Mouse (Mus musculus): ENCODE data around the gene Nr2c1.

Gene Nr2c1

DNA sequence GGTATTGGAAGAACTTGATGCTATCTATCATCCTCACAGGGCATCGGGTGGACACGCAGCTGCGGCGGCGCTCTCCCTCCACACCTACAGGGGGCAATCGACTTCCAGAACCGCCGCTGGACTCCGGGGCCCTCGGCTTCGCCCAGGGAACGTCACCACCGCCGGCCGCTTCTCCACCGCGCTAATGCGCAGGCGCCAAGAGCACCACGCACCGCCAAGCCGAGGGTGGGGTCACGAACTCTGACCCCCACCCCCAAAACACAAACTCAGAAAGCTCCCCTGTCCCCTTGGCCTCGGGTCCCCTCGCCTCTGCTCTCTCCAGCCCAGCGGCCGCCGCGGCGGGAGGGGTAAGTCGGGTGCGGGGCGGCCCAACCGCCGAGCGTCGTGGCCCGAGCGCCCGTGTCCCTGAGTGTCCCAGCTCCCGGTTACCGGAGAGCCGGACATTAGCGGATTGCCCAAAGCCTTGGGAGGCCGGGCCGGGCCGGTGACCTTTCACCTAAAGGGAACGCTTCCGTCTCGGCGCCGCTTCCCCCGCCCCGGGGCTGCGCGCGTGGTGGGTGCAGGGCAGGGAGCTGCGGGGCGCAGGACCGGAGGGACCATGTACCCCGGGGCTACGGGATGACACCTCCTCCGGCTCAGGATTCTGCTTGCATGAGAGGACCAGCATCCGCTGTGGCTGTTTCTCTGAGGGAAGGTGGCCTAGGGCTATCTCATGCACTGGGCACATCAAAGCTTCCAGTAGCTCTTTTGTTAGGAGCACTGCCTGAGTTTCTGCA is at the start of gene Nr2c1:
Gene Nr2c1 (plus strand): TSS at position 268 of the 776 bp plus-strand sequence.
- peak; percentile 95 for ATAC-seq (ENCODE audit: low TSS enrichment)

DNA sequence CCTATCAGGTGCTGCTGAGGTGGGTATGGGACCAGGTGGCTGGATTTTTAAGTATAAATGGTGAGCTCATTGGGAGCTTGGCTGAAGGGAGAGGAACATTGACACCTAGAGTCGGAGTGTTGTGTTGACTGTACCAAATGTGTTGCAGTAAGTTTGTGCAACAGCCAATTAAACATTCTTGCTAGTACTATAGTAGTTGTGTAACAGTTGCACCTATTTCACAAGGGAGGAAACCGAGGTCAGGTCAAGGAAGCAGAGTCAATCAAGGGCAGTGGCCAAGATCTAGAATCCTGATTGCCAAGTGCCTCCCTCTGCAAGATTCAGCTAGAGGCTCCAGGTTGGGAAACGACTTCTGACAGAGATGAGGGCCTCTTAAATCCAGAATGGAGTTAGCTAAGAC is 49.7 kb upstream of the Nr2c1 start:
- no peak for ATAC-seq (ENCODE audit: low TSS enrichment)

DNA sequence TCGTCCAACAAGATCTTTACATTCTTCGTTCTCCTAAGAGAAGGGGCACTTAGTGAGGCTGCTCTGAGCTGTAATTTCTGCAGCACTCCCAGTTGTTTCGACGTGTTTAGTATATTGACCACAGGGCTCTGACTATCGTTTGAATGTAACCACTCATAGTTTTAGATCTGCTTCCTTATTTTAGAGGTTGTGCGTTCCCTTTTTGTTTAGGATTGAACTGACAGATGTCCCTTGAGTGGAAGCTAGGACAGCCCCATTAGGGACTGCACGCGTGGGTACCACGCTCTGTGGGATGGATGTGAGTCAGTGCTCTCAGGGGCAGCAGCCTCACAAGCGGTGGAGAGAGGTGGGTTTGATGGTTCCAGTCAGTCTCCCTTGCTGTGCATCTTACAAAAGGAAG is 42.3 kb upstream of the Nr2c1 start:
- ATAC-seq (ENCODE audit: low TSS enrichment): no peak

DNA sequence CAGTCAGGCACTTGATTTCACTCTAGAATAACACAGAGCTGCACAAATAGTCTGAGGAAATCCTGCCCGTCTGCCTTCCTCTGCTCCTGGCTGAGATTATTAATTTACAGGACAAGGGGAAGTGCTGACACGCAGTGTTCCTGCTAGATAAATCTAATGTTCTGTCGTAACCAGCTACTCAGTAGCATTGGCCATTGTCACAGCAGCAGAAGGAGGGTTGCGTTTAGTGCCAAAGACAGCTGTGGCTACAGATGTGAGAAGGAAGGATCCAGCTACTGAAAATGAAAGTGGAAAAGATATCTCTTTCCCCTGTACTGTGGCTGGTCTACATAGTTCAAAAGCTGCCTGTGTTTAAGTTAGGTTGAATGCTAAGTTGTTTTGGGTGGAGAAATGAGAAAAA is 40.7 kb upstream of the Nr2c1 start:
- no peak for ATAC-seq (ENCODE audit: low TSS enrichment)

DNA sequence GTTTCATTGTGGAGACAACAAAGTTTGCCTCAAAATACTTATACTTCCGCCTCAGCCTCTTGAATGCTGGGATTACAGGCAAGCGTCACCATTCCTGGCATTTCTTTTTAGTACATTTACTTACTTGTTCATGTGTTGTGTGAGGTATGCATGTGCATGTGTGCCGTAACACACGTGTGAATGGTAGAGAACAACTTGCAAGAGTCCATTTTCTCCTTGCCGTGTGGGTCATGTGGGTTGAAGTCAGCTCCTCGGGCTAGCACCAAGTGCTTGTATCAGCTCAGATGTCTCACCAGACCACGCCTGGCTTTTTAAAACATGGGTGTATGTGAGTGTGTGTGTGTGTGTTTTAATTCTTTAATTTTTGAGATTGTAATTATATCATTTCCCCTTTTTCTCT is 40.2 kb upstream of the Nr2c1 start:
- ATAC-seq (ENCODE audit: low TSS enrichment): no peak

DNA sequence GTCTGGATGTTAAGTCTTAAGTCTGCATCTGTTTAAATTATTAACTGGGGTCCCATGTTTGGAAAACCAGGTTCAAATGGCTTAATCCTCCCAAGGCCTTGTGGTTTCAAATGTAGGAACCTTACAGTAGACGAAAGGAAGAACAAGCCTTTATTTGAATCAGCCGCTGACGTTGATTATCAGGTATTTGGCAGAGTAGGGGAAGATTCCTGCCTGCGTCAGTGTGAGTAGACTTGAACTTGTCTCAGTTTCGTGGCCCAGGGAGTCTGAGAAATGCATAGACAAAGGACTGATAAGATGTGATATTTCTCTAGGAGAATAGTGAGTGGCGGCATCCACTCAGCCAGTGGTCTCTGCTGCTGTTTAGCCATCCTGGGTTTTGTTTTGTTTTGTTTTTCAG is 39.0 kb upstream of the Nr2c1 start:
- no peak for ATAC-seq (ENCODE audit: low TSS enrichment)

DNA sequence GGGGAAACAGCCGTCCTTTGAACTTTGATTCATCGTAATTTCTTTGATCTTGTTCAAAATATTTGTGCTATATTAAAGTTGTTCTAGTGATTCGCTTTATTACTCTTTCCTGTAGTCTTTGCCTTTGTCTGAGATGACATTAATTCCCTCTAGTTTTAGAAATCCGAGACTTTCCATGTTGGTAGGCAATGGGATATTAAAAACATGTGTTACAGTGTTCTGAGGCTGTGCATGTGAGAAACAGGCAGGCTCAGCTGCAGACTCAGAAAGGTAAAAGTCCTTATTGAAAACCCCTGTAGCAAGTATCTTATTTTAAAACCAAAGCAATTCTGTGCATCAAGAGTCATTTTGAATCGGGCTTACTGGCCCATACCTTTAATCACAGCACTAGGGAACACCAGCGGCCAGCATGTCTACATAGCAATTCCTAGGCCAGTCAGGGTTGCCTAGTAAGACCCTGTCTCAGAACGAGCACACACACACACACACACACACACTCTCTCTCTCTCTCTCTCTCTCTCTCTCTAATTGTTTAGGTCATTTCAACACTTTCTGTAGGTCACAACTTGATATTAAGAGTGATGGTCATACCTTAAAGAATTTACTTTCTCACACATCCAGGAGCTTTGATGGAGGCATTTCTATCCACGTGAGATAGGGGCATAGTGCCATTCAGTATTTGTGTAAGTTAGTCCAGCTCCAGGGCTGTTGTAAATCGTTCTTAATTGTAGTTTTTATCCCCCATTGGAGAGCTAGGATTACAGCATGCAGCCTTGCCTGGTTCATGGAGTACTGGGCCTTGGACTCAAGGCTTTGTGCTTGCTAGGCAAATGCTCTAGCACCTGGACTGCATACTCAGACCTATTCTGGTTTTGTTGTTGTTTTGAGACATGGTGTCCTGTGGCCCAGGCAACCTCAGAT is 36.7 kb upstream of the Nr2c1 start:
- no peak for ATAC-seq (ENCODE audit: low TSS enrichment)

DNA sequence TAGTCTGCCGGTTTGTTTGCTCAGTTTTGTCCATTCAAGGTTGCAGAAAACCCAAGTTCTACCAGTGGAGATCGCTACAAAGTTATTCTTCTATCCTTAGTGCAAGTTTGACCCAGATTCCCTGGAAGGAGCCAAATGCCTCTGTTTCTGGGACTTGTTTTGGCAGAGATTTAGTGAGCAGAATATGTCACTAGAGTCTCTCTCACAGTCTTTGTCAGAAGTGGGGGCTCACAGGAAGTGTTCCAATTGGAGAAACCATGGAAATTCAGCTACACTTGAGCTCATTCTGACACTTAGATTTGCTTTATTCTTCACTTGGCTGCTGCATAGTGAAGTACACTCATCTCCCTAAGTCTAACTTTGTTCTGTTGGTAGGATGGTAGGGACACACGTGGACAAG is 35.6 kb upstream of the Nr2c1 start:
- peak; percentile 82 for ATAC-seq (ENCODE audit: low TSS enrichment)

DNA sequence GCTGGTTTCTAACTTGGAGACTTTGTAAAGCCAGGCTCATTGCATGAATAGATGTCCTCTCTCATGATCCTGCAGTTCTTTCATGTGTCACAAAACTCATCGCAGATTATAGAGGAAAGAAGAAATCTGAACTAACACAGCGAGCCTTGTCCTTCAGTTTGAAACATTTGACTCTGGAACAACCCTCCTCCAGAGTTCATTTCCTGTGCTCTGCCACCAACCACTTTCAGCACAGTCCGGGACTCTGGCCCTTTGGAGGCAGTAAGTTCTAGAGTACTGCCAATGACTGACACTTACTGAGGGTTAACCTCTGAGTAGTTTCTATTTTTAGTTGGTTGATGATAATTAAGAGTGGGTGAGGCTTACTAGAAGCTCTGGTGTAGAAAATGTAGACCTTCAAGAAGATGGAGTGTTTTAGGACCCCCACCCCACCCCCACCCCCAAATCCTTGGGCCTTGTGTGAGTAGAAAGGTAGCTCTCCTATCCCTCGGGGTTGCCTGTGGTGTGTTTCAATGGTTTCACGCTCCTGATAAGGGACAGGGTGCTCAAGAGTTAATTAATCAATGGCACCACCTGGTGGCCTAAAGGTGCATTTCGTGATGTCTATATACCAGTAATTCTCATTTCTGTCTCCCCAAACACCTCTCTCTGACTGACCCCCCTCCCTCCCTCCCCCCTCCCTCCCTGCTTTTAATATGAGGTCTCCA is 31.8 kb upstream of the Nr2c1 start:
- ATAC-seq (ENCODE audit: low TSS enrichment): peak; percentile 78

DNA sequence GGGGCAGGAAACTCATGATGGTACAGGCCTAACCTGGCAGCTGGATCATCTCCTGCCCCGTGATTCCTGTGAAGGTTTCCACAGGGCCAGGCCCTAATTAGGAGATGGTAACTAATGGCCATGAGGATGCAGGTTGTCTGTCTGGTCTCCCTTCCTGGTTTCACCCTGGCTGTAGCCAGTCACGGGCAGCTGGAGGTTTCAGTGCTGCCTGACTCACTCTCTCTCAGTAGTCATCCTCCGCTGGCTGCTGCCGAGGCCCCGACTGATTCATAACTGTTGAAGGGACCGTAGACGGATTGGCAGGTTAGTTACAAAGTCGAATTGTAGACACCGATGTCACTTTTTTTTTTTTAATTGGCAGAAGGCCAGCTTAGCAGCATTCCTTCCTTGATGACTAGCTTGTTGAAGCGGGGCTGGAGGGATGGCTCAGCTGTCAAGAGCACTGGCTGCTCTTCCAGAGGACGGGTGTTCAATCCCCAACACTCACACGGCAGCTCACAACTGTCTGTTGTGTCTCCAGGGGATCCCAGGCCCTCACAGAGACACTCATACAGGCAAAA is 31.0 kb upstream of the Nr2c1 start:
- ATAC-seq (ENCODE audit: low TSS enrichment): no peak

DNA sequence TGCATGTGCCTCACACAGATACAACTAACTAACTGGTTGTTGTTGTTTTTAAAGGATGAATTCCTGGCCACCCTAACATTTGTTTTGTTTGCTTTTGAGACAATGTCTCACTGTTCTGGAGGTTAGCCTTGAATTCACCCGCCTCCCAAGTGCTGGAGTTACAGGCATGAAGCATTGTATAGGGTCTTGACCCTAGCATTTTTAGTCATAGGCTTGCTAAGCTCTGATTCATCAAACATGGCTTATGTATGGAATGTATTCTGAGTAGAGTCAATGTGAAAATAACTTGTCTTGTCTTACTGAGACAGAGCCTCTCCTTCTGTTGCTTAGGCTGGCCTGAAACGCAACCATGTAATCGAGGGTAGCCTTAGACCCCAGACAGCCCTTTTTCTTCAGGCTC is 29.9 kb upstream of the Nr2c1 start:
- ATAC-seq (ENCODE audit: low TSS enrichment): no peak

DNA sequence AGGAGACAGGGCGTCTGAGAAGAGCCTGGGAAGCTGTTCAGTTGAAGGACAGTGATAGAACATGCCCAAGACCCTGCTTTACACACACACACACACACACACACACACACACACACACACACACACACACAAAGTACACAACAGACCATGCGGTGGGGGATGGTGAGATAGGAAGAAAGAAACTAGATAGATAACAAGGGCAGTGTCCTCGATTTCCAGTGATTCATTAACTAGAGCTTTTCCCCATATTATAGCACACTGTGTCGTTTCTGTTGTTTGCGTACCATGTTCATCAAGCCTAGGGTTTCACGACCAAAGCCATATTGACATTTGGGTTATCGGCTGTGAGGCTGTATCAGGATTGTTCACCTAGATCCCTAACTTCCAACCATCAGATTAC is 28.8 kb upstream of the Nr2c1 start:
- ATAC-seq (ENCODE audit: low TSS enrichment): no peak

DNA sequence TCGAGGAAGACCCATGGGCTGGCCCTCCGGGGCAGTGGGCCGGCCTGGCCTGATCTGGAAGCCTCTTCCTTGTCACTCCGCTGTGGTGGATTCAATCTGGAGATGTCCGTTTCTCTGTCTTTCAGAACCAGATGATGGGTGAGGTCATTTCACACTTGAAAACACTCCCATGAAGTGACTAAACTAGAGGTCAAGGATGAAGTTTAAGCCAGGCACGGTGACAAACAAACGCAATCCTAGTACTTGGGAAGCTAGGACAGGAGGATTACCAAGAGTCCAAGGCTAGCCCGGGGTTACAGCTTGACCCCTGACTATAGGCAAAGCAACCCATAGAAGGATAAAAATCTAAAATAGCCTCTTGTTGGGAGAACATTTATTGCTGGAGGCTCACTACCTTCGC is 27.1 kb upstream of the Nr2c1 start:
- no peak for ATAC-seq (ENCODE audit: low TSS enrichment)

DNA sequence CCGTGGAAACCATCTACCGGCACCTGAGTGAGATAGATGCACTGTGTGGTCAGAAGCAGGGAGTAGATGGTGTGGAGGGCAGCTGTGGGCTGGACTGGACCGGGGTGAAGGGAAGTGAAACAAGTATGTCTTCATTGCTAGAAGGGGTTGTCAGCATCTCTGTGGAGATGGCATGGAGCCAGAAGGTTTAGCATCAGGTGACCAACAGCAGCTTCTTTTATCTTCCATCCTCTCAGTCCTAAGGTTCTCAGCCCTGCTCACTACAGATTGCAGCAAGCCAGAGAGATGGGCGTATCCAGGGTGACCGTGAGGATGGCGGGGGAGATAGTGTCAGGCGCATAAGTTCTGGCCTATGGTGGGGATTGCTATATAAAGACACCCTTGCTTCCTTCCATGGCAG is 25.2 kb upstream of the Nr2c1 start:
- ATAC-seq (ENCODE audit: low TSS enrichment): no peak

DNA sequence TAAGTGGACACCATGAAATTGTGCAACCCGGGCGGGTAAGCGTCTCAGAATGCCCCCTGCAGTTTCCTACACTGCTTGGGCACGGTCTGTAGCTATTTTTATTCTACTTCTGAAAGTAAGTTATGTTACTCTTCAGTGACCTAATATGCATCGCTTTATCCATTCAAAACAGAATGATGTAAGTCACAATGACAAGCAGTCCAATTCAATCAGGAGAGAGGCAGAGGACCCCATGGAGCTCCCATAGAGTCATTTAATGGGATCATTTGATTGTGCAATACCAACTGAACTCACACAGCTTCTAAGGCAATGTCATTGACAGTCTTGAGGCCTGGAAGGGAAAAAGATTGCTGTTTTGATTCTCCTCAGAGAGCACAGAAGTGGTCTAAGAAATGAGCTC is 24.2 kb upstream of the Nr2c1 start:
- no peak for ATAC-seq (ENCODE audit: low TSS enrichment)

DNA sequence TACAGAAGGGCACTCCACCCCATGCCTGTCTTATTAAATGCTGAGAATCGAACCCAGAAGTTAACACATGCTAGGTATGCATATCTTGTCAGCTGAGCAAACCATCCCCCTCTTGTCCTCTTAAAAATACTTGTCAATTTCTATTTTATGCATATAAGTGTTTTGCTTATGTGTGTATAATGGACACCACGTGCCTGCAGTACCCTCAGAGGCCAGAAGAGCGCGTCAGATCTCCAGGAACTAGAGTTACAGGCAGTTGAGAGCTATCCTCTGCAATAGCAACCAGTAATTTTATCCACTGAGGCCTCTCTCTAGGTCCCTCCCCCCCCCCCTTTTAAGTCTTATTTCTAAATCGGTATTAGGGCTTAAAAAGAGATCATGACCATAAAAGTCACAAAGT is 23.4 kb upstream of the Nr2c1 start:
- ATAC-seq (ENCODE audit: low TSS enrichment): no peak

DNA sequence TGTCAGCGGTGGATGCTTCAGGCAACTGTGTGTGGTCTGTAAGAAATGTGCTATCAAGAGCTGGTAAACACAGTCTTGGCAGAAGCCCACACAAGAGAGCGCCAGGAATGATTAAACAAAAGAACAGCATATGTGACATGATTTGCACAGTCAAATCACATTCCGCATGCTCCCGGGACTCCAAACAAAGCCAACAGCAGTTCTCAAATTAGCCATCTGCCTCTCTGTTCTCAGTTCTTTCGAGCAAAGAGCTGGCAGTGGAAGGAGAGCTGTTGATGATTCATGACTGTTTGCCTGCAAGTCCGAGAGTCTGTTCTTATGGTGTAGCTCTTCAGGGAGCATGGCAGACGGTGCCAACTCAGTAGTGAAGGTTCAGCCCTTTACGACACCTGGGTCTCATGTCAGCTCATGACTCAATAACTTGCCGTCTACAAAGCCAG is 18.1 kb upstream of the Nr2c1 start:
- ATAC-seq (ENCODE audit: low TSS enrichment): peak; percentile 93

DNA sequence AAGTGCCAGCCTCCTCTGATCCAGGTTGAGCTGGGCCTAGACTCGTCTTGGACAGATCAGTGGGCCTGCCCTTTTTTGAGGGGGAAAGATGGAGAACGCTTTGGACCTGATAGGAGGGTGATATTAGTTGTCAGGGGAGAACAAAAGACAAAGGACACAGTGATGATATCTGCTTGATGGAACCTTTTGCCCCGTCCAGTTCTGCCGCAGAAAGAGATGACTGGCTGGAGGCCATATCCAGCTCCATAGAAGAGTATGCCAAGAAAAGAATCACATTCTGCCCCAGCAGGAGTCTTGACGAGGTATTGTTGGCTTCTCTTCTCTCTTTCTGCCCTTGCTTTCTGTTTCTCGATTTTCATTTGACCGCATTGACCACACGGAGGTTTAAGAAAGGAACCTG is 14.7 kb upstream of the Nr2c1 start:
- no peak for ATAC-seq (ENCODE audit: low TSS enrichment)

DNA sequence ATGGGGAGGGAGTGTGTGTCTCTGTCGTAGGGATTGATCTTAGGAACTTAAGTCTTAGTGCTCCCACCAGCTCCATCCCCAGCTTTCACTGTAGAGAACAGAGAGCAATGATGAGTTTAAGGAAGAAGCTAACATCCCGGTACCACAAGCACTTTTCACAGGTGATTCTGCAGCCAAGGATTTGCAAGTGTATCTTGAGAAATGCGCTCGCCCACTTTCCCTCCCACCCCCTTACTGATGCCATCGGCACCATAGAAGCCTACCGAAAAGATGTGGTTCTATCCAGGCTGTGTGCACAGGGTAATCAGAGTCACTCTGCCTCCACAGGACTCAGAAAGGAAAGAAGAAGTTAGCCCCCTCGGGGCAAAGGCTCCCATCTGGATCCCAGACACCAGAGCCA is 14.1 kb upstream of the Nr2c1 start:
- peak; percentile 9; the same call in 1 of the 2 replicates for ATAC-seq (ENCODE audit: low TSS enrichment)

DNA sequence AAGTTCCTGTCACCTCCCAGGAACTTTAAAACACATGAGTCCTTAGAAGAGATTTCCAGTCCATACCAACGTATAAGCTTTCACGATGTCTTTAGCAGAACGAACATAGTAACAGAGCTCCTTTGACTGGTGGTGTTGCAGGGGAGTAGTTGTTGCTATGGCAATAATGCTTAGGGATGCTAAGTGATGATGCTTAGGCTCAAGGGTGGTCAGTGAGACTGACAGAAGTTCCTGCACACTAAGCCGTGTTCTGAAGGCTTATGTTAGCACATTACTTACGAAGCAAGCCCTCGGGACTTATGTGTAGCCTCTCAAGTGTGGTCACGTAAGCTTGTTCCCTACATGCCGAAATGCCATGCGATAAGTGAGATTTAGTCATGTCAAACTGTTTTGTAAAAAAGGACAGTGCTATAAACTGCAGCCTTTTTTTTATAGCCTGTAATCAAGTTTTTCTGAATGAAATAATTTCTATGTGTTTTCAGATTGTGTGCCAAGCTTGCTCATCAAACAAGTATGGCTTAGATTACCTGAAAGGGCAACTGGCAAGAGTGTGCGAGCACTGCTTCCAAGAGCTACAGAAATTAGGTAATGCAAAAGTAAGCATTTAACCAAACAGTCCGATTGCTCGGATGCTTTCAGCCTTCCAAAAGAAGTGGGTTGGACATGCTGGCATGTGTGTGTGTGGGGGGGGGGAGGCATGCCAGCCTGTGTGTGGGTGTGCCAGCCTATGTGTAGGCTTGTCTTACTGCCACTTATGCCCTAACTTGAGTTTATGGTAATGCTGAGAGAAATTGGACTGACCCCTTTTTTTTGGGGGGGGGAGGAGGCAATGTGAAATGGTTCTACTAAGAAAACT is 13.1 kb upstream of the Nr2c1 start:
- ATAC-seq (ENCODE audit: low TSS enrichment): peak; percentile 53

DNA sequence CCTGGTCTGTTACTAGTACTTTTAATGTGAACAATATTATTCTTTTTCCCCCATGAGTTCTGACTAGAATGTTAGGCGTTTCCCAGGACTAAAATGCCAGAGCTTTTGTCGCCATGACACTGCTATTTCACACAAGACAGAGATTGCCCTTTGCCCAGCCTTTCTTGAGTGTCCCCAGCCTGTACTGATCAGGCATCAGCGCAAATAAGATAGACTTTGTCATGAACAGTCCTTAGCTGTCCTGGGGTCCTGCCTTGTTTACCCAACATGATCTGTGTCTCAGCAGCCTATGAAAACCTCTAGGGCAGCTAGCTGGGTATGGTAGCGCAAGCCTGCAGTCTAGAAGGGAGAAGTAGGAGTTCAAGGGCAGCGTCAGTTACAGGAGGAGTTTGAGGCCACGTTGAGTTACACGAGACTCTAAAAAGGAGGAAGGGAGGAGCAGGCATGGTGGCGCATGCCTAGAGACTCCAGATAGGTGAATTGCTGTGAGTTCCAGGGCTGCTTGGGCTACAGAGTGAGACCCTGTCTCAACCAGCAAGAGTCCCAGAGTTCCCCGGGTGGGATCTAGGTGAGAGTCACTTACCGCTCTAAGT is 8.8 kb upstream of the Nr2c1 start:
- no peak for ATAC-seq (ENCODE audit: low TSS enrichment)

All from frontal cortex, adult (tissue).